Mouse (Mus musculus): Measurements from ENCODE around the gene Spaar. TPM values are rescaled to one million over a fixed set of nuclear protein-coding genes. Genes with fewer than 3 reads are reported as not detected.

Gene Spaar
- total and polyA plus RNA-seq, 3 experiments = 0.11 TPM; not detected in 2

DNA sequence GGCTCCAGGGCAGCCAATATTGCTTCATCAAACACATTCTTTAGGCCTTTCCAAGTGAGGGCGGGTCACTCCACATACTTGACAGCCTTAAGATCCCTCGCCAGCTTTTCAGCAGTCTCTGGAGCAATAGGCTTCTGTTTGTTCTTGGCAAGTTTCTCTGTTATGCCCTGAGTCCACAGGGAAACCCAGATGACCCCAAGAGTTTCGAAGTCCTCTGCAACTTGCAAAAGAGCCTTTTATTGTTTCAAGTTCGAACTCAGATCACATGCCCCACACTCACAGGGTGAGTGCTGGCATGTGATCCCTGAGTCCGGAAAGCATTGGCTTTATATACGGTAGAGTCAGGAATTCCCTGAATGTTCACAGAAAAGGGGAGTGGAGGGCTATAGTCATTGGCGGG, 69.1 kb downstream of the Spaar start:
- Histone ChIP-seq H3K36me3 (replicated peaks) (no peaks in the 10 kb centered on the region), H3K4me1 (ENCODE audit: insufficient read depth, low read depth, low read length) (no peaks in the 10 kb centered on the region), H3K4me3 (ENCODE audit: low read depth, low read length) (no peak overlapping the region), H3K9me3 (replicated peaks) (no peaks in the 10 kb centered on the region), H3K27me3 (ENCODE audit: insufficient read depth, low read length) (no peaks in the 10 kb centered on the region)
- TF ChIP-seq GATA2 (IDR thresholded peaks at IDR 0.05; ENCODE audit: borderline replicate concordance, low read depth, low read length) (no peak), TAL1 (conservative IDR thresholded peaks at IDR 0.05; ENCODE audit: low read depth, low read length) (no peak), GATA1 (IDR thresholded peaks at IDR 0.05; ENCODE audit: borderline replicate concordance, low read length) (no peak), POLR2AphosphoS5 (IDR thresholded peaks at IDR 0.05; ENCODE audit: insufficient replicate concordance, low read depth, low read length) (no peak), CTCF (IDR thresholded peaks at IDR 0.05; ENCODE audit: low read depth, low read length) (no peak)
- DNase-seq (ENCODE audit: low spot score) (no peak), ATAC-seq (ENCODE audit: extremely low read depth, insufficient number of reproducible peaks, low FRiP score, poor library complexity, severe bottlenecking) (no peak)

Other genes starting within 250 kb of the Spaar start
Only the 20 nearest of the 24 such genes appear.
- not detected in 2 replicates for gene Car9, start 223.1 kb upstream of the Spaar start, total RNA-seq (2014; fragmentation: Nextera tagmentation)
- 0.11 and 0.12 TPM in 2 replicates for gene Car9, start 223.1 kb upstream of the Spaar start, total RNA-seq (2017)
- not detected in 2 replicates for gene Car9, start 223.1 kb upstream of the Spaar start, polyA plus RNA-seq (2012)
- gene Tpm2, start 206.3 kb upstream of the Spaar start, total RNA-seq (2014; fragmentation: Nextera tagmentation) = not detected in 2 replicates
- 0.27 TPM in 1 of 2 replicates, not detected in the other for gene Tpm2, start 206.3 kb upstream of the Spaar start, total RNA-seq (2017)
- not detected in 2 replicates for gene Tpm2, start 206.3 kb upstream of the Spaar start, polyA plus RNA-seq (2012)
- 9.4 and 9.8 TPM in 2 replicates for gene Creb3, start 167.7 kb upstream of the Spaar start, total RNA-seq (2014; fragmentation: Nextera tagmentation)
- gene Creb3, start 167.7 kb upstream of the Spaar start, total RNA-seq (2017) = 60.0 and 61.0 TPM in 2 replicates
- 1.6 and 1.9 TPM in 2 replicates for gene Creb3, start 167.7 kb upstream of the Spaar start, polyA plus RNA-seq (2012)
- gene Tln1, start 167.3 kb upstream of the Spaar start, total RNA-seq (2014; fragmentation: Nextera tagmentation) = 166 and 262 TPM in 2 replicates
- 127 and 167 TPM in 2 replicates for gene Tln1, start 167.3 kb upstream of the Spaar start, total RNA-seq (2017)
- 138 and 163 TPM in 2 replicates for gene Tln1, start 167.3 kb upstream of the Spaar start, polyA plus RNA-seq (2012)
- 48.5 and 54.7 TPM in 2 replicates for gene Rgp1, start 151.3 kb upstream of the Spaar start, total RNA-seq (2014; fragmentation: Nextera tagmentation)
- 18.6 and 23.2 TPM in 2 replicates for gene Rgp1, start 151.3 kb upstream of the Spaar start, total RNA-seq (2017)
- gene Rgp1, start 151.3 kb upstream of the Spaar start, polyA plus RNA-seq (2012) = 31.2 and 105 TPM in 2 replicates
- 21.4 and 23.8 TPM in 2 replicates for gene Gba2, start 151.2 kb upstream of the Spaar start, total RNA-seq (2014; fragmentation: Nextera tagmentation)
- 12.6 and 14.1 TPM in 2 replicates for gene Gba2, start 151.2 kb upstream of the Spaar start, total RNA-seq (2017)
- gene Gba2, start 151.2 kb upstream of the Spaar start, polyA plus RNA-seq (2012) = 14.5 and 18.3 TPM in 2 replicates
- gene Msmp, start 145.5 kb upstream of the Spaar start, total RNA-seq (2014; fragmentation: Nextera tagmentation) = not detected in 2 replicates
- 0.17 TPM in 1 of 2 replicates, not detected in the other for gene Msmp, start 145.5 kb upstream of the Spaar start, total RNA-seq (2017)
- not detected in 2 replicates for gene Msmp, start 145.5 kb upstream of the Spaar start, polyA plus RNA-seq (2012)
- gene Npr2, start 98.1 kb upstream of the Spaar start, total RNA-seq (2014; fragmentation: Nextera tagmentation) = 6.3 TPM in 1 of 2 replicates, not detected in the other
- 0.23 and 0.44 TPM in 2 replicates for gene Npr2, start 98.1 kb upstream of the Spaar start, total RNA-seq (2017)
- gene Npr2, start 98.1 kb upstream of the Spaar start, polyA plus RNA-seq (2012) = 0.04 TPM in 2 replicates
- 0.73 TPM in 1 of 2 replicates, not detected in the other for gene Spag8, start 76.4 kb upstream of the Spaar start, total RNA-seq (2014; fragmentation: Nextera tagmentation)
- 0.33 and 0.41 TPM in 2 replicates for gene Spag8, start 76.4 kb upstream of the Spaar start, total RNA-seq (2017)
- gene Spag8, start 76.4 kb upstream of the Spaar start, polyA plus RNA-seq (2012) = not detected in 2 replicates
- gene Hint2, start 73.6 kb upstream of the Spaar start, total RNA-seq (2014; fragmentation: Nextera tagmentation) = 16.2 and 18.7 TPM in 2 replicates
- gene Hint2, start 73.6 kb upstream of the Spaar start, total RNA-seq (2017) = 58.3 and 63.1 TPM in 2 replicates
- gene Hint2, start 73.6 kb upstream of the Spaar start, polyA plus RNA-seq (2012) = 42.4 and 50.2 TPM in 2 replicates
- gene Tmem8b, start 61.1 kb upstream of the Spaar start, total RNA-seq (2014; fragmentation: Nextera tagmentation) = 2.9 and 6.0 TPM in 2 replicates
- 0.76 and 1.1 TPM in 2 replicates for gene Tmem8b, start 61.1 kb upstream of the Spaar start, total RNA-seq (2017)
- gene Tmem8b, start 61.1 kb upstream of the Spaar start, polyA plus RNA-seq (2012) = 2.9 and 3.6 TPM in 2 replicates
- gene Fam221b, start 60.9 kb upstream of the Spaar start, total RNA-seq (2014; fragmentation: Nextera tagmentation) = 0.34 TPM in 1 of 2 replicates, not detected in the other
- gene Fam221b, start 60.9 kb upstream of the Spaar start, total RNA-seq (2017) = 0.49 and 0.58 TPM in 2 replicates
- gene Fam221b, start 60.9 kb upstream of the Spaar start, polyA plus RNA-seq (2012) = 0.05 and 0.10 TPM in 2 replicates
- gene Olfr70, start 29.2 kb upstream of the Spaar start, total RNA-seq (2014; fragmentation: Nextera tagmentation) = not detected in 2 replicates
- gene Olfr70, start 29.2 kb upstream of the Spaar start, total RNA-seq (2017) = 0.06 TPM in 1 of 2 replicates, not detected in the other
- gene Olfr70, start 29.2 kb upstream of the Spaar start, polyA plus RNA-seq (2012) = not detected in 2 replicates
- not detected in 2 replicates for gene Olfr71, start 19.8 kb upstream of the Spaar start, total RNA-seq (2014; fragmentation: Nextera tagmentation)
- gene Olfr71, start 19.8 kb upstream of the Spaar start, total RNA-seq (2017) = 0.06 and 0.11 TPM in 2 replicates
- not detected in 2 replicates for gene Olfr71, start 19.8 kb upstream of the Spaar start, polyA plus RNA-seq (2012)
- gene Hrct1, start 2.8 kb upstream of the Spaar start, total RNA-seq (2014; fragmentation: Nextera tagmentation) = not detected in 2 replicates
- 0.16 TPM in 1 of 2 replicates, not detected in the other for gene Hrct1, start 2.8 kb upstream of the Spaar start, total RNA-seq (2017)
- gene Hrct1, start 2.8 kb upstream of the Spaar start, polyA plus RNA-seq (2012) = not detected in 2 replicates
- not detected in 2 replicates for gene Olfr159, start 41.0 kb downstream of the Spaar start, total RNA-seq (2014; fragmentation: Nextera tagmentation)
- not detected in 2 replicates for gene Olfr159, start 41.0 kb downstream of the Spaar start, total RNA-seq (2017)
- not detected in 2 replicates for gene Olfr159, start 41.0 kb downstream of the Spaar start, polyA plus RNA-seq (2012)
- gene Olfr156, start 93.9 kb downstream of the Spaar start, total RNA-seq (2014; fragmentation: Nextera tagmentation) = not detected in 2 replicates
- 0.05 and 0.23 TPM in 2 replicates for gene Olfr156, start 93.9 kb downstream of the Spaar start, total RNA-seq (2017)
- gene Olfr156, start 93.9 kb downstream of the Spaar start, polyA plus RNA-seq (2012) = not detected in 2 replicates
- gene Olfr157, start 110.2 kb downstream of the Spaar start, total RNA-seq (2014; fragmentation: Nextera tagmentation) = not detected in 2 replicates
- gene Olfr157, start 110.2 kb downstream of the Spaar start, total RNA-seq (2017) = 0.06 and 0.11 TPM in 2 replicates
- gene Olfr157, start 110.2 kb downstream of the Spaar start, polyA plus RNA-seq (2012) = not detected in 2 replicates
- not detected in 2 replicates for gene Olfr155, start 121.5 kb downstream of the Spaar start, total RNA-seq (2014; fragmentation: Nextera tagmentation)
- 0.16 TPM in 1 of 2 replicates, not detected in the other for gene Olfr155, start 121.5 kb downstream of the Spaar start, total RNA-seq (2017)
- gene Olfr155, start 121.5 kb downstream of the Spaar start, polyA plus RNA-seq (2012) = not detected in 2 replicates
- not detected in 2 replicates for gene Reck, start 145.5 kb downstream of the Spaar start, total RNA-seq (2014; fragmentation: Nextera tagmentation)
- 0.06 and 0.71 TPM in 2 replicates for gene Reck, start 145.5 kb downstream of the Spaar start, total RNA-seq (2017)
- gene Reck, start 145.5 kb downstream of the Spaar start, polyA plus RNA-seq (2012) = 0.02 TPM in 1 of 2 replicates, not detected in the other